Mouse (Mus musculus): ENCODE data around the gene Aldh3b3.

Aldh3b3 gene

GRCm38 (mm10) chr19:3958470-3958869, at the start of gene Aldh3b3:
TSS of gene Aldh3b3 (plus strand) at chr19:3958645.
- DNase-seq (ENCODE audit: low read depth, low spot score): no peak

GRCm38 (mm10) chr19:3910206-3910605, 48.2 kb upstream of the Aldh3b3 start:
- no peak for DNase-seq (ENCODE audit: low read depth, low spot score)

- peak; percentile 93 for DNase-seq (ENCODE audit: low read depth, low spot score)
Measured at GRCm38 (mm10) chr19:3912337-3913204, 45.9 kb upstream of the Aldh3b3 start, which contains the start of gene Ndufs8. TSS of gene Ndufs8 (minus strand) at chr19:3912774.

- DNase-seq (ENCODE audit: low read depth, low spot score): no peak
Measured at GRCm38 (mm10) chr19:3913692-3914091, 44.8 kb upstream of the Aldh3b3 start.

- no peak for DNase-seq (ENCODE audit: low read depth, low spot score)
Measured at GRCm38 (mm10) chr19:3914535-3914934, 43.9 kb upstream of the Aldh3b3 start.

- DNase-seq (ENCODE audit: low read depth, low spot score): no peak
Measured at GRCm38 (mm10) chr19:3916727-3917126, 41.7 kb upstream of the Aldh3b3 start.

GRCm38 (mm10) chr19:3919928-3920327, 38.5 kb upstream of the Aldh3b3 start:
- no peak for DNase-seq (ENCODE audit: low read depth, low spot score)

GRCm38 (mm10) chr19:3922661-3923371, 35.6 kb upstream of the Aldh3b3 start:
- DNase-seq (ENCODE audit: low read depth, low spot score): no peak

- no peak for DNase-seq (ENCODE audit: low read depth, low spot score)
Measured at GRCm38 (mm10) chr19:3923586-3923985, 34.9 kb upstream of the Aldh3b3 start.

- DNase-seq (ENCODE audit: low read depth, low spot score): no peak
Measured at GRCm38 (mm10) chr19:3924190-3924589, 34.3 kb upstream of the Aldh3b3 start.

- DNase-seq (ENCODE audit: low read depth, low spot score): no peak
Measured at GRCm38 (mm10) chr19:3924868-3925267, 33.6 kb upstream of the Aldh3b3 start.

- DNase-seq (ENCODE audit: low read depth, low spot score): no peak
Measured at GRCm38 (mm10) chr19:3925859-3926258, 32.6 kb upstream of the Aldh3b3 start.

GRCm38 (mm10) chr19:3926279-3926678, 32.2 kb upstream of the Aldh3b3 start:
- no peak for DNase-seq (ENCODE audit: low read depth, low spot score)

- DNase-seq (ENCODE audit: low read depth, low spot score): no peak
Measured at GRCm38 (mm10) chr19:3926685-3927084, 31.8 kb upstream of the Aldh3b3 start.

GRCm38 (mm10) chr19:3927989-3928388, 30.5 kb upstream of the Aldh3b3 start:
- no peak for DNase-seq (ENCODE audit: low read depth, low spot score)

GRCm38 (mm10) chr19:3928779-3929178, 29.7 kb upstream of the Aldh3b3 start:
- DNase-seq (ENCODE audit: low read depth, low spot score): no peak

GRCm38 (mm10) chr19:3929211-3929941, 29.1 kb upstream of the Aldh3b3 start, which contains the start of gene Aldh3b1:
TSS of gene Aldh3b1 (minus strand) at chr19:3929808.
- DNase-seq (ENCODE audit: low read depth, low spot score): no peak

GRCm38 (mm10) chr19:3930262-3931057, 28.0 kb upstream of the Aldh3b3 start:
- DNase-seq (ENCODE audit: low read depth, low spot score): no peak

- DNase-seq (ENCODE audit: low read depth, low spot score): no peak
Measured at GRCm38 (mm10) chr19:3931716-3932115, 26.7 kb upstream of the Aldh3b3 start.

GRCm38 (mm10) chr19:3935032-3935895, 23.2 kb upstream of the Aldh3b3 start, which contains the start of gene Unc93b1:
TSS of gene Unc93b1 (plus strand) at chr19:3935186.
- DNase-seq (ENCODE audit: low read depth, low spot score): no peak
